Mouse (Mus musculus) left cerebral cortex, postnatal 14 days (tissue): ENCODE measurements at regions not wholly inside any gene's neighbourhood (a gene's known extent, or its start where the extent isn't known, plus 50 kb on each side); places are given as distances from the start of the nearest gene placed in this dataset.

ENCODE experiments used
- DNase-seq, 2 experiments: peaks; one replicate each; pipeline ENCODE4 v3.0.0; 2021 to 2022; ENCODE audit warnings: low spot score in 2 of 2, mixed read lengths in 1 of 2
- intact Hi-C: fragments of 180-260 bp; cut with DNase I; formaldehyde crosslinking; loops from one replicate; pipeline ENCODE4 v1.15.1; 2025

- intact Hi-C loops = no loop called here
Measured at GRCm38 (mm10) chr15:62177768-62178410, 1255.1 kb upstream of the A1bg start.

GRCm38 (mm10) chr15:62176076-62176475, 1253.3 kb upstream of the A1bg start:
- intact Hi-C loops = no loop called here
- DNase-seq = no peak

More at GRCm38 (mm10) chr15:62177768-62178410, 1255.1 kb upstream of the A1bg start:
- DNase-seq = no peak

- DNase-seq = no peak
- intact Hi-C loops = no loop called here
Measured at GRCm38 (mm10) chr15:62173633-62174543, 1251.1 kb upstream of the A1bg start.

GRCm38 (mm10) chr15:62171632-62172031, 1248.8 kb upstream of the A1bg start:
- no peak for DNase-seq
- intact Hi-C loops = no loop called here

- intact Hi-C loops = no loop called here
- no peak for DNase-seq
Measured at GRCm38 (mm10) chr15:62171167-62171566, 1248.4 kb upstream of the A1bg start.

- intact Hi-C loops = no loop called here
- DNase-seq = no peak
Measured at GRCm38 (mm10) chr15:62170337-62170736, 1247.5 kb upstream of the A1bg start.

- intact Hi-C loops = no loop called here
- no peak for DNase-seq
Measured at GRCm38 (mm10) chr15:62169591-62170019, 1246.8 kb upstream of the A1bg start.

- intact Hi-C loops = no loop called here
- no peak for DNase-seq
Measured at GRCm38 (mm10) chr15:62168958-62169590, 1246.3 kb upstream of the A1bg start.

- DNase-seq = no peak
- intact Hi-C loops = no loop called here
Measured at GRCm38 (mm10) chr15:62168522-62168921, 1245.7 kb upstream of the A1bg start.

- intact Hi-C loops = no loop called here
- DNase-seq = no peak
Measured at GRCm38 (mm10) chr15:62166786-62167185, 1244.0 kb upstream of the A1bg start.

GRCm38 (mm10) chr15:62165826-62166500, 1243.2 kb upstream of the A1bg start:
- DNase-seq = no peak
- intact Hi-C loops = no loop called here

GRCm38 (mm10) chr15:62164766-62165410, 1242.1 kb upstream of the A1bg start:
- intact Hi-C loops = no loop called here
- no peak for DNase-seq

GRCm38 (mm10) chr15:62163203-62163602, 1240.4 kb upstream of the A1bg start:
- intact Hi-C loops = no loop called here
- no peak for DNase-seq

- intact Hi-C loops = no loop called here
Measured at GRCm38 (mm10) chr15:62162648-62163194, 1239.9 kb upstream of the A1bg start.

GRCm38 (mm10) chr15:62161975-62162647, 1239.3 kb upstream of the A1bg start:
- DNase-seq = no peak
- intact Hi-C loops = no loop called here

More at GRCm38 (mm10) chr15:62162648-62163194, 1239.9 kb upstream of the A1bg start:
- no peak for DNase-seq

- no peak for DNase-seq
- intact Hi-C loops = no loop called here
Measured at GRCm38 (mm10) chr15:62161061-62161460, 1238.2 kb upstream of the A1bg start.

- no peak for DNase-seq
- intact Hi-C loops = no loop called here
Measured at GRCm38 (mm10) chr15:62158875-62159675, 1236.3 kb upstream of the A1bg start.
